In genomic region chr6:114860677-114861568, GRCm38 (mm10) we compare ENCODE assay signal across 8 mouse cellular contexts.
A peak's percentile ranks its signal among the peaks of the same experiment; 100 is the strongest.
DNase-seq lines count a peak whose midpoint lies in the region; ATAC-seq lines count a peak whose summit lies in the region.
"Had no signal": no experiment of that assay in that cellular context is flagged by ENCODE, and none has a peak within 500 bp of the region (broad histone marks: within the 10 kb centered on the region; RNA-seq: fewer than 3 reads in every experiment).

No protein-coding gene starts in this region.

- no peak overlapping the region for H3K4me3 ChIP-seq in limb, embryonic 15.5 days
- H3K4me3 ChIP-seq: liver, embryonic 13.5 days had no signal

- intact Hi-C loops in left cerebral cortex, postnatal 14 days (cut with DNase I), result no loop called here
- intact Hi-C loops in left cerebral cortex, postnatal 10 days (cut with DNase I), result no loop called here

- peaks cover 47% of the 10 kb centered on the region for H3K4me1 ChIP-seq in limb, embryonic 15.5 days

- no peak for ATAC-seq in limb, embryonic 15.5 days (ENCODE audit: insufficient number of reproducible peaks, low FRiP score, low TSS enrichment, low read depth)

- H3K36me3 ChIP-seq in limb, embryonic 15.5 days, result peaks cover 59% of the 10 kb centered on the region

- H3K4me2 ChIP-seq in limb, embryonic 15.5 days, result no peak overlapping the region
- H3K4me2 ChIP-seq: liver, embryonic 13.5 days had no signal

- H3K27me3 ChIP-seq in limb, embryonic 15.5 days, result no peaks in the 10 kb centered on the region
- H3K27me3 ChIP-seq: liver, embryonic 13.5 days had no signal

- H3K27ac ChIP-seq in limb, embryonic 15.5 days, result peak overlapping the region; percentile 61
- H3K27ac ChIP-seq: liver, embryonic 13.5 days had no signal

- WGBS in limb, embryonic 15.5 days, result 73% methylated on average over 14 of the region's 14 CpGs

- H3K9ac ChIP-seq in limb, embryonic 15.5 days, result no peak overlapping the region
- H3K9ac ChIP-seq: liver, embryonic 13.5 days had no signal

- peak; percentile 46 to 48 for DNase-seq in left cerebral cortex, postnatal 14 days (ENCODE audit: low spot score in 2 of 2)
- no peak for DNase-seq in left cerebral cortex, postnatal 10 days (ENCODE audit: extremely low spot score in 1 of 2, low spot score in 2 of 2)
- peak; percentile 95 for DNase-seq in adipocyte (ENCODE audit: low spot score)
- peak; percentile 78 for DNase-seq in gastrocnemius, postnatal 25 days
- DNase-seq in embryo, embryonic 10.5 days (ENCODE audit: low spot score), result no peak
- DNase-seq in c-Kit-positive CD71-positive TER-119-positive erythroid progenitor cells, embryonic 14.5 days (ENCODE audit: low spot score), result no peak
- DNase-seq: liver, embryonic 13.5 days had no signal

- no peaks in the 10 kb centered on the region for H3K9me3 ChIP-seq in limb, embryonic 15.5 days
- H3K9me3 ChIP-seq: liver, embryonic 13.5 days had no signal

Comparison
In these comparisons a context has a peak if more than half of its experiments do, and no peak if none do; other contexts are left out.
1. DNase-seq: peak in left cerebral cortex, postnatal 14 days (2 of 2), adipocyte (single experiment) and gastrocnemius, postnatal 25 days (single experiment); none in left cerebral cortex, postnatal 10 days (0 of 2), embryo, embryonic 10.5 days (single experiment) and c-Kit-positive CD71-positive TER-119-positive erythroid progenitor cells, embryonic 14.5 days (single experiment).